Mouse (Mus musculus) A20 (cell line): ENCODE measurements at regions not wholly inside any gene's neighbourhood (a gene's known extent, or its start where the extent isn't known, plus 50 kb on each side); places are given as distances from the start of the nearest gene placed in this dataset.

ENCODE experiments used
- DNase-seq: peaks from one replicate; pipeline ENCODE4 v3.0.0-alpha.2; 2011; ENCODE audit warnings: low read depth, low spot score

DNA sequence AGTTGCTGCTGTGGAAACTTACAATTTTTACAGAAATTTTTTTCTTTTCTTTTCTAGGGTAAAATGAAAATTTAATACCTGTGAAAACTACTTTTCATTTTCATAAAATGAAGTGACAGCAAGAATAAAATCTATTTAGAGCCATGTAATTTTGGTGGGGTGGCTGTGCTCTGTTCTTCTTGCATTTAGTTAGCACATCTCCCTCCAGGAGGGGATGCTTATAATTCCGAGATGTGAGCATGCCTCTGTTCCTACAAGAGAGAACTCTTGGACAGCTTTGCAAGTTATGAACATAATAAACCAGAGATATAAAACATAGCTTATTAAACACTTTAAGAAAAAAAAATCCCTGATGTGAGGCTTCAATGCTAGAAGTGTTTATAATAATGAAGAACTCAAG is 313.9 kb upstream of the Dph6 start:
- no peak for DNase-seq

DNA sequence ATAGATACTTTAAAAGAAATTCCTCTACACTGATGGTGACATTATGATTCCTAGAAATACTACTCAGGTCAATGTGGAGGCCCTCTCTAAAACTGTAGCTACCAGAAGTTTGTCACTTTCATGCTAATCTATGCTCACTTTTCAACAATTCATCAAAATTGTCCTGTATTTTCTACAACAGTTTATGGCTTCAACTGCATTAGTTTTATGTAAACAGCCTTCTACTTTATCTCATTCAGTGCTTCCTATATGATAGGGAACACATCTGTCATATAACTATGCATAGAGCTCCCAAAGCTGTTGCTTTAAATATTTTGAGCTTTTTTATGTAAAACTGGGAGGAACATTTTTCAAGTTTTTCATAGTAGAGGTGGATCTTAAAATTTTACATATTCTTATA is 338.7 kb upstream of the Dph6 start:
- DNase-seq = no peak

DNA sequence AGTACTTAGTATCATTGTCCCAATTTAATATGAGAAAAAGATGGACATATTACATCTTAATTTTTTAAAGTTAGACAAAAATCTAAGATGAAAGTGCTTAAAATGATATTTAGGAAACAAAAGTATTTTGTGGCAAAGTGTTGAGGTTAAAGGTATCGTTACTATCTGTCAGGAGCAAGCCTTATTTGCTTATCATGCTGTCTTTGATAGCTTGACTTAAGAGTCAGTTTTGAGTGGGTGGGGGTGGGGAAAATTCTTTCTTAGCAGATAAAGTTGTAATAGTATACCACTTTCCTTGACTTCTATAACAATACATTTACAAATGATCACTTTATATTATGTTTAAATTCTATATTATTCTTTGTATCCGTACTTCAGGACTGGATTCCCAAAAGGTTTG is 339.1 kb upstream of the Dph6 start:
- DNase-seq = no peak

DNA sequence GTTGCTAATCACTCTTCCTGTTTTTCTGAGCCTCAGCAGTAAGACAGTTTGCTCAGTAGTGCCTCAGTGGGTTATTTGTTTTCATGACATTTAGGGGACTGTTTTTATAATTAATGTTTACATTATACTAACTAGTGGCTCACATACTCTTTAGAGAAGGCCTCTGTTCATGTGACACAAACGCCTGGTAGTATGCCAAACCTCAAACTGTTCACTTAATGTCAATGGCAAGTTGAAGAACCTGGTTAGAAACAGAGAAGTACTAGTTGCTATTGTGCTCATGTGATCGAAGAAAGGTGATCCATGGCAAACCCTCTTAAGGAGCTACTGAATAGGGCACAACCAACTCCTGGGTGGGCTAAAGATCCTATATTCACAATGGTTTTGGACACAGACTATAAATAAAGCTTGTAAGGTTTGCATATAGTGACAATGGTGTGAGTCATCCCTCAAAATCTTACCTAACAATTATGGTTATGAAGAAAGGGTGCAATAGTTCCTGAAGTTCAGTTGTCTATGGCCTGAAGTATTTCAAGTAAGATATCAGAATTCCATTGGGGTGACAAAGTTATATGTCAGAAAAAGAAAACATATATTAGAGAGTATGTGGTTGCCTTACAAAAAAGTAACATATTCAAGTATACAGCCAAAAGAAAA is 340.1 kb upstream of the Dph6 start:
- DNase-seq = no peak

DNA sequence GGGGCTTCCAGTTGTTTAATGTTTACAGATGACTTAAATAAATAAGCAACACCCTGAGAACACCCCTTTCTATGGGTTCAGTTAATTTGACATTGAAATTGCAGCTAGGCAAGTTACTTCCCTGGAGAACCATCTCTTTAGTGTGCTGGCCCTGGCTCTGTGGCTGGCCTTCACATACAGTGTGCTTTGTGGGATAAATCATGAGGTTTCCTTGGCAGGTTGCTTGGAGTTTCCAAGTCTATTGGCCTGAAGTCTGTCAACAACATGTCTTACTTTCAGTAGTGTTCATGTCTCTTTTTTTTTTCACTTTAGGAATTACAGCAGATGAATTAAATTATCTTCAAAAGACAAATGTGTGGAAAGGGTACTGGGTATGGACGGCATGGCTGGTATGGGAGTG is 359.2 kb upstream of the Dph6 start:
- DNase-seq = no peak

DNA sequence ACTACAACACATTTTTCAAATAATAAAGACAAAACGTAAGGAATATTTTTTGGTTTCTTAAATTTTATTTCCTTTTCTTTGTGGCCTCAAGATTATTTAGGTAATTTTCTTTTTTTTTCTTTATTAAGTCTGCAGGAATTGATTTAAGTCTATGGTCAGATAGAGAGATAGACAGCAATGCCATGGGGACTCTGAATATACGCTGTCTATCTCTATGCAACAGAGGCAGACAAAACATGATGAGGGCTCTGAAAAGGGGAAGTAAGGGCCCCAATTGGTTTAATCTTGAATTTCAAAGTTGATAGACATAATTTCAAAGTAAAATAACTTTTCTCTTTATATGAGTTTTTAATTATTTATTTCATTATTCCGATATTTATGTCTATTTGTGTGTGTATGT is 372.0 kb upstream of the Dph6 start:
- DNase-seq = no peak

DNA sequence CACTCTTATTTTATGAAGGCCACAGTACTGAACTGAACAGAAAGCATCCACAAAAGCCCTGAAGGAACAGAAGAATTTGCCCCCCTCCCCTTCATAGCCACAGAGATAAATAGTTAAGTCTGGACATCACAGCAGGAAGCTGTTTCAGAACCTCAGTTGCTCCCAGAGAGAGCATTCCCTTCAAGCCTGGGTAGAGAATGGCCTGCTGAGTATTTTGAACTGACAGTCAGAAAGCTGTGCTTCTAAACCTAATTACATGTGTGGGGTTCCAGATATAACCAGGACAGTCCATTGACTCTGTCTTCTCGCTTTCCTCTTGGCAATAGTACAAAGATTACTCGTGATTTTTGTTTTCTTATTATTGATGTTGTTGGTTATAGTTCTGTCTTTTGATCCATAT is 376.4 kb upstream of the Dph6 start:
- DNase-seq = no peak

DNA sequence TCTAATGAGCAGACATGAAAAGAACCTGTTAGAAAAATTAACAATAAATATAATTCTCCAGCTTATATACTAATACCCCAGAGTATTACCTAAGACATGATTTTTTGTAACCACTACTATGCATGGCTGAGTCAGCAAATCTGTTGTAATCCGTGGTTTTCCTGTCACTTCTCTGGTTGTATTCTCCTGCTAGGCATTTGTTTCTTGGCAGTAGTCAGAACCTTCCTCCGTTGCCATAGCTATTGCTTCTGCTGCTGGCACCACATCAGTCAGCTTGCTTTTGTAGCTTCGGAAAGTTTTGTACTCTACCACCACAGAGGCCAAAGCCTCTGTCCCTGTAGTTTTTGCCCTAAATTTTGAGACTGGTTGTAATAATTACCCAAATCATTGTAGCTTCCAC is 381.4 kb upstream of the Dph6 start:
- no peak for DNase-seq

DNA sequence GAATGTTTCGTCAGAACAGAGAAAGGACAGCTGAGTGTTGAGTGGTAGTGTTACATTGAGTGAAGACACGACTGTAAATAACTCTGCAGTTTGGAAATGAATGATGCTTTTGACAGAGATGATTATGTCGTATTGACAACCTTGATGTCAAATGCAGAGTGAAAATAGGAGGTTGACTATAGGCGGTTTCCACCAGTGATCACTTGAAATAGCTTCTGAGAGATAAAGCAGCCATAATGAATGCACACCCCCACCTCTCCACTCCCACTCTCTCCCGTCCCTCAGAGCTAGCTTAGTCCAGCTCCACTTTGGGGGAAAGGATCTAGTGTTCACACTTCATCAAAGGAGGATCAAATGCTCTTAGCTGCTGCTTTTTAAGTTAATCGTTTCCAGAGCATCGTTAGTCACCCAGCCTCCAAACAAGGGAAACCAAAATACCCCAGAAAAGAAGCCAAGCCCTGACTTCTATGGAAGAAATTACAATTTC is 387.6 kb upstream of the Dph6 start:
- no peak for DNase-seq

DNA sequence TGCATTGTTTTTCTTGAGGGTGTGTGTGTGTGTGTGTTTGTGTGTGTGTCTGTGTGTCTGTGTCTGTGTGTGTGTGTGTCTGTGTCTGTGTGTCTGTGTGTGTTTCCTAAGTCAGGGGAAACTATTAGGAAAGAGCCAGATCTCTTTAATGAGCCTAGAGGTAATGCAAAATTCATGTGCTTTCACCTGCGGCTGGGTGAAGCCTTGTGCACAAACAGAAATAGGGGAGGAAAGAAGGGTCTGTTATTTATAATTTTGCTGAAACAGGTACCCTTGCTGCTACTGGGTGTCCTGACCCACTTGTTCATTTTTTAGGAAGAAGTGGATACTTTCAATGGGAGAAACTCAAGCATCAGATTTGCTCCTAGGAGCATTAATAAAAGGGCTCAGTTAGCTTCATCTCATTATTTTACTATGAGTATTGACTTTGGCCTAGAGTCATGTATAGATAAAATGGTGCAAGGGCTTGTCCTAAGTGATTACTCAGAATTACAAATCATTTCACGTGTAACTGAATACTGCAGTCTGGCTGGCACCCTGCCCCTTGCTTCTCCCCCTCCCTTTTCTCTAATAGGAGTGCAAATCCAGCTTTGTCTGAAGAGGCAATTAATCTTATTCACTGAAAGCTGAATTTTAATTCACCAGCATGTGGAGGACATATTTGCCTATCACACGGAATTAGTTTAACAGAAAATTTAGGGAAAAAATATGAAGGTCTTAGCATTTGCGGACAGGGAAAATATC is 401.7 kb upstream of the Dph6 start:
- DNase-seq = no peak

DNA sequence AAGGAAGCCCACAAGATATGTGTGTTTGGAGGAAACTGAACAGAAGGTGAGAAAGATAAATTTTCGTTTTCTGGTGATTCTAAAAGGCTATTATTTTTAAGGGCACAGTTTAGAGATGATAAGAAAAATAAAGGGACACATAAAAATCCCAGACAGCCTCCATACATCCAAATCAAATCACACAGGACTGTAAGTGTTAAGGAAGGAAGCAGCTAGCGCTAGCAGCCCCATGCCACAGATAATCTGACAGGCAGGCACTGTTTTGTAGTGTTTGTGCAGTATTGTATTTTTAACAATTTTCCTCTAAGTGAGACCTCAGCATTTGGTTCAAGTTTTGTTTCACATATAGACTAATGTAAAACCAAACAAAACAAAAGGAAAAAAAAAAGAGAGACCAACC is 402.4 kb upstream of the Dph6 start:
- DNase-seq = no peak

DNA sequence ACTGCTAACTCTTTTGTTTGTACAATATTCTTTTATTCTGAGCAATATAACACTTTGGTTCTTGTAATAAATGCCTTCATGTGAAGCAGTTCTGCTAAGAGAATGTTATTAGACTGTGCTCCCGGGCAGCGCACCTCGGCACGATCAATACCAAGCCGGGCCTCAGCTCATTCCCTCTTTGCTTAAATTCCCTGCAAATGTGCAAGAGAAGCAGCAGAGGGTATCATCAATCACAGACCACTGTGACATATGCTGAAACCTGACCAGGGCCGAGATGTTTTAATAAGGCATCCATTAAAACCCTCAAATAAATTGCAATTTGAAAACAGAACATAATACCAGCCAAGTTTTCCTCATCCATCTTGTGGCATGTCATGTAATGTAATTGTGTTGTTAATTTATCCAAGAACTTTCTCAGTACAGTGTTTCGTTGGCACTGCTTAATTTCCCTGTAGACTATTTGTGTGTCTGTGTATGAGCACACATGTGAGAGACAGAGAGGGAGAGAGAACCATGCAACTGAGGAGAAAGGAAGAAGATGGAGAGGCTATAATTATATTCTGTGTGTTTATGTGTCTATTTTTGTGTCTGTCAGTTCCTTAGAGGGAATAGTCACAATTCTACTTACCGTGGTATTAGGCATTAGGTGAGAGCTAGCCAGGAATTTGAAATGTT is 412.9 kb upstream of the Dph6 start:
- no peak for DNase-seq

DNA sequence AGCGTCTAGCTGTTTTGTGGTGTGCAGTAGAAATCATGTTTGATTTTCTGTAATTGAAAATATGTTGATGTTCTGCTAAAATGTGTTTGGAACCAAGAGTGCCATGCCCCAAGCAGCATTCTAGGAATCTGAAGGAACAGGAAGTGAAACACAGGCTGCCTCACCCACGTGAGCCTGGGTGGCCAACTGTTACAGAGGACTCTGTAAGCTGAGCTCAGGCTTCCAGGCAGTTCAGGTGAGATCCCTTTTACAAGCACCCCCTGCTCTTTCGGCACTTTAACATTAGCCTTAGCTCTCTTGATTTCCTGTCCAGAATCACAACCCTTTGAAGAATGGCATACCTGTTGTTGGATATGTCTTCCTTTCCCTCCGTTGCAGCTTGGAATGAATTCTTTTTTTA is 414.9 kb upstream of the Dph6 start:
- no peak for DNase-seq

DNA sequence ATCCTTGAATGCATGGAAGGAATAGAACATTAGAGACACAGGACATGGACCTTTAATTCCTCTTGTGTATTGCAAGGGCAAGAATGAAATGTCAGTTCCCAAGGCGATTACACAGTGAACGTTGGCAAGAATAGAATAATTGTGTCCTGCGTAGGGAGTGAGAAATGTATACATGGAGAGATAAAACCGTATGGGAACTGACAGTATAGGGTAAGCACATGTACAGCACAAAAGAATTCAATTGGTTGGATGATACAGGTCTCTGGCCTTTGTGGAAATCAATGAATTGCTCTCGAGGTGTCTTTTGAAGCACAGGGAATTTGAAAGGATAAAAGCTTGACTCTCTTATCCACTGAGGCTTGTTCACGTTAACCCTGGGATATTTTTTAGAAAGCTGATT is 415.4 kb upstream of the Dph6 start:
- no peak for DNase-seq

DNA sequence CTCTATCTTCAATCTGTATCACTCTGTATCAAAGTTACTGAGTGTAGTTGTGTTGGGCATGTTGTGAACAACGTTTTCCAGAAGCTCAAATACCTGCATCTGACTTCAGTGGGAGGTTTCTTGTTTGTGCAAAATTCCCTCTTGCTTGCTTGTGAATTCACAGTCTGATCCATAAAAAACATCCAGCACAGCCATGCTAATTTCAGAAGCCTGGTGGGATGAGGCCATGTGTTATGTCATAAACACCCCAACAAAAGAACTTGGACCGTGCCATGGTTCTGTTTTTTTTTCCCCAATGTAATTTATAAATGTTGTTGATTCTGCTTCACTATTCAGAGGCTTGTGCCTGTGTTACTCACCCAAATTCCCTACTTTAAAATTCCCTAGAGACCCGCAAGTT is 415.9 kb upstream of the Dph6 start:
- no peak for DNase-seq

DNA sequence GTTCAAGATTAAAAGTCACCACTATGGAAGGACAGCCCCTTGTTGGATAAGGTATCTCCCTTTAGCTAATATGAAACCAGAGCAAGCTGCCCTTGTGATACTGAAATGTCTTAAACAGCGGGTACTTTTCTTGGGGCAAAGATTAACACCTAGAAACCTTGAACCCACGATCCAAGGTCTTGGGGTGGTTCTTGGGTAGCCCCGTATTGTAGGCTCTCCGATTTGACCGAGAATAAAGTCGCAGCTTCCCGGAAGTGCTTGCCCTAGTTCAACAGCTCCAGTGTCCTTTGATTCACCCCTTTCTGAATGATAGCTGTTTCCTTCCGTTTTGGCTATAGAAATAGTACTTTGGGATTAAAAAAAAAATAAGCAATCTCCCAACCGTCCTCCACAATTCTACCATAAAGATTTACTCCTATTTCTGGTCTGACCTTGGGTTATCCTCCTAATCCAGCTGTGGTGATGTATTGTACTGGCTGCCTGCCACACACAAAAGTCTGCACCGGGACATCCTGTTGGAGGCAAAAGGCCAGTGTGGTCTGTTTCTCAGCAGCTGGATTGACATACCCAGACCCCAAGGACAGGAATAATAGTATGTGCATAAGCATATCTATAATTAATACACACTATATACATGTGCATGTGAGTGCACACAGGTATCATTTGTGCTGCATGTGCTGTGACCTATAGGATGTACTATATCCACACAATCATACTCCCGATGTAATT is 427.0 kb upstream of the Dph6 start:
- no peak for DNase-seq

DNA sequence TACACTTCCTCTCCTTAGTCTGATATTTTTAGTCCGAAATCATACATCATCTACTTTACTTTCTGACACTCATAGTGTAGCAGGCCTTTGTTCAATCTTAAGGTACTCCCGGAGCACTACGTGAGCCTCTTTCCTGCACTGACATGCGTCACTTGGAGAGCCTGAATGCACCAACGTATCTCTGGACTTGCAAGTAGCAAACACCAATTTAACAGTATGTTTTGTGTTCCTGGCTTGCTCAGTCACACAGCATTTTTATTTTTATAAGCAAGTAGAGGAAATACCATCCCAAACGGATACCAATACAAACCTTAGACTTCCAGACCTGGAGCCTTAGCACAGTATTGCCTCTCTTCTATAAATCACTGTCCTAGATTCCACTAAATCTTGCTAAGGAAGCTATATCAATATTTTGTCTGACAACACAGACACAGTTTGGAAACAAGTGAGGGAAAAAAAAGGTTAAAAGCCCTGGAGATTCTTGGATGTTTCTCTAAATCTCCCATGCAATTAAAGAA is 427.6 kb upstream of the Dph6 start:
- DNase-seq = no peak

DNA sequence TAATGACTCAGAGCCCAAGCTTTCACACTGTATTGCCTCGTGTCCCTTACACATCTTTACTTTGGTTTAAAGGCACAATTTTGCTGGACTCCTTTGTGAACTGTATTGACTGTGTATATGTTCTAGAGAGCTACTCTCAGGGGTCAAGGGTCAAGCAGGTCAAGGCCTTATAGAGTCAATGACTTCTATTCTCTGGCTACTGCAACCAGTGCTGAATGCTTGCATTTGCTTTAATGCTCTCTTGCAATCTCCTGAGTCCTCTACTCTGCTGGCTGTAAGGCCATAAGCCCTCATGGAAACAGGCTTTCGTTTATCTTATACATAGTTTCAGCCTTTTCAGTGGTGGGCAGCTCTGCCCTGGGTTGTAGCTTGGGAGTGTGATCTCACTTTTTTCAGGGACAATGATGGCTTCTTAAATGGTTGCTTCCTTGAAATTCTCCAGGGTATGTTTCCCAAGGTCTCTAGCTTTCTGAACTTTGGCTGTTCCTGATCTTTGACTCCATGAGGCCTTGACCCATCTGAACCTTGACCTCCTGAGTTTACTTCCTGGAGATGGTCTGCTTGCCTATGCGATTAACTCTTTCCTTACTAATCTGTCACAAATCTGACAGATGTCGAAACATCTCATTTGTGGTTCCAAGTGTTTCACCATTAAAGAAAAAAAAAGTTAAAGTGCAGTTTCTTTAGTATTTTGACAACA is 433.8 kb upstream of the Dph6 start:
- DNase-seq = no peak

DNA sequence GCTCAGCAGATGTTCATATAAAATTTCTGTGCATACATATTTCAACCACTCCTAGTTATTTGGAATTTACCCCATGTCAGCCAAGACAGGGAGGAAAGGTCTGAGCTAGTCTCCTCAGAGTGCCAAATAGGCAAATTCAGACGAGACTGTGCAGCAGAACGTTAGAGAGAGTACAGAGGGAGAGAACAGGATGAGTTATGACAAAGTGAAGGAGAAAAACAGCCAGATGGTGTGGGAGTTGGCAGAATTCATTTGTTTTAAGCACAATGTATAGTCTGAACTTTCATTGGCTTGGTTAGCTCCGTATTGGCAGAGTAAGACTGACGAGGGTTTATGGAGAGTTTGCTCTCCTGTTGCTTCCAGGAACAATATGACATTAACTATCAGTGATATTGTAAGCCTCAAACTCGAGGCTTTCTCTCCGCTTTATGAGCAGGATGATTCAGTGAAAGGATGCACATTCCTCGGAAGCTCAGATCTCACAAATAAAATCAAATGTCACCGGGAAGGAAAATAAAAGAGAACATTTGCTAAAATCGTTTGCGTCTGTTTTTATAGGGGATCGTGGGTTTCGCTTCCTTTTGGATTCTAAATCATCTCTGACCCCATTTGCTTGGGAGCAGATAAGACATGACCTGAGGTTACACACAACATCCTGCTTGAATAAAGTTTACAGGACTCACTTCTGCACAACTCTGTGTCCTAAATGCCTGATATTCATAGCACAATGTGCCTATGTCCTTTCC is 435.8 kb upstream of the Dph6 start:
- DNase-seq = no peak

DNA sequence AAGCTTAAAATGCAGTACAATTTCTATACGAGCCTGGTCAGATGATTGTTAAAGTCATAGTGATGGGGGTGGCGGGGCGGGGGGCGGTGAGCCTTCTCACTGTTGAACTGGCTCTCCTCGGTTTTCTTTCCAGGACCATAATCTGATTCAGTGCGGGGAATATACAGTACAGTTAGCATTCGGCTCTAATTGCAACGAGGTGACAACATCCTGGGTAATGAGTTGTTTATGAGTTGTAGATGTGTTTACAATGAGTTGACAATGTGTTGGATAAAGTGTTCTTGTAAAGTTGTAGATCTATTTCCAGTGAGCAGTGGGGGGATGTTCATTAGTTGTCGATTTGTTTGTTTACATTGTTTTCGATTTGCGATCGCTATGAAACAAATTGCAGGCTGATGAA is 440.6 kb upstream of the Dph6 start:
- no peak for DNase-seq

DNA sequence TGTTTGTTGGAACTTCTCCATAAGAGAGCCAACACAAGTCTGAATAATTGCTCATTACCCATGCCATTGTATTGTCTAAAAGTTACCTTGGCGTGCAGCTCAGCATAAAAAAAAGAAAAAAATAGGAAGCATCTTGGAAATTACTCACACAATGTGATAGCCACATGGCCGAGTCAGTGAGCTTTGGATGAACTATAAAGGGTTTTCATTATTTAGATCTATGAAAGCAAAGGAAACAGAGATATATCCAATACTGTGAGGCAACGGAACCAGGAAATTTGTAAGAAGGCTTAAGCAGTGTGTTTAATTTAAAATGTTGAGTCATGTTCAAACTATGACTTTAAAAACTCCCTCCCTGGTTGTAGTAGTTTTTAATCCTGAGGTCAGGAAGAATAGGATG is 446.7 kb upstream of the Dph6 start:
- DNase-seq = no peak
